Mouse (Mus musculus) spleen, embryonic (tissue): ENCODE measurements at regions not wholly inside any gene's neighbourhood (a gene's known extent, or its start where the extent isn't known, plus 50 kb on each side); places are given as distances from the start of the nearest gene placed in this dataset.

Source experiments
- CTCF ChIA-PET: fragments of 350-600 bp; sonication (Branson Sonifier 250); formaldehyde crosslinking; loops from one replicate; lab custom pipeline; 2022; lab: Charles Lee

DNA sequence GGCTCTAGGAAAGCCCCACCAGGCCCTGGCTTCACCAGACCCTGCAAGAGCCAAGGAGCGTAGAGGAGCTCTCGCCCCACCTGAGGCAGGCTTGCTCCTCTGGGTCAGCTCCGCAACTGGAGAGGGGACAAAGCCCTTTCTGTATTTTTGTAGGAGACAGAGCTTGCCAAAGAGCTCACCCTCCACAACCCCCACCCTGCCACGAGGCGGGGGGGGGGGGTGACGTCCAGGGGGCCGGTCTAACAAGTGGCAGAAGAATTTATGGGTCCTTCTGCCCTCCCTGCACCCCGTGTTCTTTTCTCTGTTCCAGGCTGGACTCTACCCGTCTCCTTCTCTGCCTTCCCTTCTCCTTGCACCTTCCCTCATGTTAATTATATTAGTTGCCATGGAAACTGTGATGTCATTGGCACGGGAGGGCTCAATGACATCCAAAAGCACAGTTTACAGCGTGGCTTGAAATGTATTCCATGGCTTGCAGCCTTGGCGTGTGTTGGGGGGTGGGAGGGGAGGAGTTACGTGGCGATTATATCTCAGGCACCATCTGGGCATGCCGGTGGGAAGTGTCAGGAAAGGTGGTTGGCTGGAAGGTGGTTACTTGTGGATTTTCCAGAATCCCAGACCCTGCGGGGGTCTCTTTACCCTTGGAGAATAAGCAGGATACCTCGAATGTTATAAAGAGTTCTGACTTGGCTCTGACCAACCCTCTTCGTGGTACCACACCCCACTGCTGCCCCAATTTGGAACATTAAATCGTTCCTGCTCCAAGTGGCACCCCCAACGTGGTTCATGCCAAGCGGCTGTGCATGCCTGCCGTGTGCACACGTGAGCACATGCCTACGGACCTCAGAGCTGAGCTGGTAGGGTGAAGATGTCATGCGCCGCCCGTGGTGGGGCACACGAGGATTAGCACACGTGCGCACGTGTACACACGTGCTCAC, 138.3 kb upstream of the Med13l start:
- CTCF ChIA-PET: interaction anchor here (0.7 kb wide), 1 partner anchor 244 kb away, joined by 5 read pairs; no protein-coding TSS in a partner anchor

DNA sequence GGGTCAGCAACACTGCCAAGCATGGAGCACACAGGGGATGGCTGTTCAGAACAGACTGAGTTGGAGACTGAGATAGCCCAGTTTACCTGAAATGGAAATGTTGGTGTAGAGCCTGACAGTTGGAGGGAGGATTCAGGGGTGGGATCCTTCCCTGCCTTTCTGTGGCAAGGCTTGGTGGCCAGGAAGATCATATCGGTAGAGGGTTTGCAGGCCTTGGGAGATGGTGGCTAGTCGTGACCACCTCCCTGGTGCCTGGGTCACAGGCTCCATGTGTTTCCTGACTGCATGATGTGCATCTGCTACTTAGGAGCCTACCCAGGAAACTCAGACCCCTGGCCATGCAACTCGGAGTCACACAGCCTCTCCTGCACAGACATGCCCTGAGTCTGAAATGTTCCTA, 136.3 kb upstream of the Med13l start:
- CTCF ChIA-PET: interaction anchor here (0.7 kb wide), 1 partner anchor 1107 kb away, joined by 3 read pairs; no protein-coding TSS in a partner anchor

DNA sequence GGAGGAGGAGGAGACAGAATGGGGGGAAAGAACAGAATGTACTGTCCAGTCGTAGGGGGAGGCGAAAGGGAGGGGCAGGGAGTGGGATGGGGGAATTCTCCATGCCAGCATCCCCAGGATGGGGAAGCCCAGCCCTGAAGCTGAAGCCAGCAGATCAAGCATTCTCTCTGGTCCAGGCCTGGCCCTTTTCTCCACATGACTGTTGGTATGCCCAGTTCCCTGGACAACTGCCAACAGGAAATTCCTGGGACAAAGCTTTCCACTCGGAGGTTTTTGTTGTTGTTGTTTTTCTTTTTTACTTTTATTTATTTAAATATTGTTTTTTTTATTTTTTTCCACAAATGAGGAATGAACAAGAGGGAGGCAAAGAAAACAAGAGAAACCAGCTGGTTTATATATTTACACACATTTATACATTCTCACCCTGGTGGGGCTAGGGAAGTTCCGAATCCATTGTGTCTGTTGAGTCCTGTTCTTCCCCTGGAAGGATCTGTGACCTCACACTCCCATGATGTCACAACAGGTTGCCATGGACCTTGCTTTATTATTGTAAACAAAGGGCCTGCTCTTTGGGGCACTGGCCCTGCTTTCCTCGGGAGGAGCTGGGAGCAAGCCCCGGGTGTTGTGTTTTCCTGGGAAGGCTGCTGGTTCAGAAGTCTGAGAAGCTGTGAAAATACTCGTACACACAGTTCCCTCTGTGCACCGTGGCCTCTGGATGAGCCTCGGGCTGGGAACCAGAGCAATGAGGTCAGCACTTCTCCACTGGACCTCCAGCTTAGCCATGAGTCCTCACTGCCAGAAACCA, 135.5 kb upstream of the Med13l start:
- CTCF ChIA-PET: interaction anchor here (0.5 to 0.7 kb wide), 2 partner anchors 37 to 1106 kb away, joined by 3 read pairs; no protein-coding TSS in a partner anchor

DNA sequence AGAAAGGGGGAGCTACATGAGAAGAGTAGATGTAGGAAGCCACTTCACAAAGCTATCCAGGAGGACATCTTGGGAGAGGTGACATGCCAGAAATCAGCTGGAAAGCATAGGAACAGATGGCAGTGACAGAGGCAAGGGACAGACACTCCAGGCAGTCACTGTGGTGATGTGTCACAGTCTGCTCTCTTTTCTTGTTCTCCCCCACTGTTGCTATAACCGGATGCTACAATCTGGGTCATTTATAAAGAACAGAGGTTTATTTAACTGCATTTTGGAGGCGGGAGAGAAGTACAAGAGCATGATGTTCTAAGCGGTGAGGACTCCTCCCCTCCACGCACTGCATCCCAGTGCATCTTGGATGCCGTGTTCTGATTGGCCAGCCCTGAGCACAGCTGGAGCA, 133.8 kb upstream of the Med13l start:
- CTCF ChIA-PET: no interaction called here

DNA sequence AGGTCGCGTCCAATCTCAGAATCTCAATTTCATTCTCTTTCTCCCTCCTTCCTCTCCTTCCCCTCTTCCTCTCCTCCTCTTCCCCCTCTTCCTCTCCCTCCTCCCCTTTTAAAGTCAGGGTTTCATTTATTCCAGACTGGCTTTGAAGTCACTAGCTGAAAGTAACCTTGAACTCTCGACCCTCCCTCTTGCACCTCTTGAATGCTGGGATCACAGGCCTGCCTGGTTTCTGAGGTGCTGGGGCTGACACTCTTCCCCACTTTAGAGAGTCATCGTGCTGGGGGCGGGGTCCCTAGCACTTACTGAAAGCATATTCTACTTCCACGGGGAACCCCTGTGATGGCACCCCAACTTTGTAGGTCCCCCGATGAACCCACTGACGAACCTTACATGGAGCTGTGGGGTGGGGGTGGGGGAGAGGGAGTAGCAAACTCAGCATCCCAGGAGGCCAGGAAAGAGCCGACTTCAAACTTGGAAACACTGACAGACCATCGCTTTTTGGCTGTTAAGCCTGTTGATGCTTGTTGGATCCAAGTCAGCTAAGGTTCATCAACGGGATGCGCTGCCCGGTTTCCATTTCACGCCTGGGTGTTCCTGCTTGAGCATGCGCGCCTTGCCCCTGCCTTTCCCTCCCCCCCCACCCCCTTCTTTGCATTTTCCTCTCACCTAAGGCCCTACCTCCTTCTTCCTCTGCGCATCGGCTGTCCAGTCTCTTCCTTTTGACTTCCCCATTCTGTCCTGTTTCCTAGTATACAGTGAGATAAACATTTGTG, 132.0 kb upstream of the Med13l start:
- CTCF ChIA-PET: no interaction called here

DNA sequence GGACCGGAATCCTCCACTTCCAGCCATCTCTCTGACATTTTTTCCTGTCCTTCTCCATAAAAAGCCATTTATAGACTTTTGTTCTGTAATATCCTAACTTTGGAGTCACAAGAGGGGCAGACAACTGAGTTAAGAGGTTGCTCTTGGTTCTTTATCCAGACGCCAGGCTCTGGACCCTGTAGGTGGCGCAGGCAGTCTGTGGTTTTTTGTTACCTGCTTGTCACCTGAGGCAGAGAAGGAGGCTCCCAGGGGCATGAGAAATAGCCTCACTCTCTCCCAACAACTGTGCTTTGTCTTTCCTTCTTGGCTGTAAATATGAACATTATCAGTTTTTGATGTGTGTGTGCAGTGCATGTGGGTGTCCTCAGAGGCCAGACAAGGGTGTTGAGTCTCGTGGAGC, 126.9 kb upstream of the Med13l start:
- CTCF ChIA-PET: interaction anchor here (0.7 kb wide), 1 partner anchor 144 kb away, joined by 3 read pairs; no protein-coding TSS in a partner anchor

DNA sequence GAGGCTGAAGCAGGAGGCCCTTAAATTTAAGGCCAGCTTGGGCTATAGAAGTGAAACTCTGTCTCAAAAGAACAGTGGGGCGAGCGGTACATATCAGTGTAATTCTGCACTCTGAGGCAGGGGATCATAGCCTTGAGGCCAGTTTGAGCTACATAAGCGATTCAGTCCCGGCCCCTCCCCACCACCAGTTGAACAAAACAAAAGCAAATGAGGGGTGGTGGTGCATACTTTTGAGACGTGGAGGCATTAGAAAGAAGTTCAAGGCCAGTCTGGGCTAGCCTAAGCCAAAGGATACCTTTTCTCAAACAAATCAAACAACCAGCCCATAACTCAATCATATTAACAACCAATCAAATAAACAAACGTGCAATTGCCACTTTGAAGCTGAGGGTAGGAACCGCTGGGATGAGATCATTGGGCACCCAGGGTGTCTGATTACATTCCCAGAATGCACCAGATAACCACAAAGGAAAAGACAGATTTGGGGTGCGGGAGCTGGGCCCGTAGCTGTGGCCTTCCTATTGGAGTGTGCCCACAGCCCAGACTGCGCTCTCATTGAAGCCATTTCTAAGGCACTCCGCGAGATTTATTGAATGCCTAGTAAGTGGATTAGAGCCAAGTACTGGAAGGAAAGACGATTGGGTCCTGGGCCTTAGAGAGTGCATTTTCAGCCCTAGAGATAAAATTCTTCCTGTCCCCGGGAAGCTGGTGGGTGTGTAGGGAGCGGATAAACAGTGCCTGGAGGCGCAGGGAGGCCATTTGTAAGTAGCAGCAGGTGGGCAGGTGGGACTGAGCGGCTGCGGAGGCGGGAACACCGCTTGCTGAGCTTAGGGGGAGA, 125.5 kb upstream of the Med13l start:
- CTCF ChIA-PET: interaction anchor here (0.5 to 0.8 kb wide), 2 partner anchors 31 to 166 kb away, joined by 4 to 6 read pairs; no protein-coding TSS in a partner anchor

DNA sequence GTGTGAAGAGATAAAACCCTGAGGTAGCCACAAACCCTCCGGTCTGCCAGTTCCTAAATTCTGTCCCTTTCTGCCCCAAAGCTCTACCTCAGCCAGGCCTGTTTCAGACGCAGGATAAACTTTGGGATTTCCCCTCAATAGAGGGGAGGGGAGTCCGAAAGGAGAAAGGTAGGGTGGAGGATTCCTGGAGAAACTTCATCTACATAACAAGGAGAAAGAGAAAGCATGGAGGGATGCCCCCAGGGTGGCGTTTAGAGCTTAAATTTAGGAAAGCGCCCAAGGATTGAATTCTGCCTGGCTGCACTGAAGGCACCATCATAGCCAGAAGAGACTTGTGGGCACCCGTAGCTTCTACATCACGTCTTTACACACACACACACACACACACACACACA, 124.9 kb upstream of the Med13l start:
- CTCF ChIA-PET: interaction anchor here (0.5 to 0.8 kb wide), 2 partner anchors 30 to 167 kb away, joined by 4 to 6 read pairs; no protein-coding TSS in a partner anchor

DNA sequence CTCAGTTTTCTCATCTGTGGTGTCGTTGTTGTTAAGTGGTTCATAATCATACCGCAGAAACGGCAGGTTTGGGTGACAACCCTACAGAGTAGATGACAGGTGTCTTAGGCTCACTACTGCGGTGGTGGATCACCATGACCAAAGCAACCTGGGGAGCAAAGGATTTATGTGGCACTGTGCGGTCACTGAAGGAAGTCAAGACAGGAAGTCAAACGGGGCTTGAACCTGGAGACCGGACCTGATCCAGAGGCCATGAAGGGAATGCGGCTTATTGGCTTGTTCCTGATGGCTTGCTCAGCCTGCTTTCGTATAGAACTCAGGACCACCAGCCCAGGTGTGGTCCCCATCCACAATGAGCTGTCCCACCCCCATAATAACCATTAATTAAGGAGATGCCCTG, 124.4 kb upstream of the Med13l start:
- CTCF ChIA-PET: no interaction called here

DNA sequence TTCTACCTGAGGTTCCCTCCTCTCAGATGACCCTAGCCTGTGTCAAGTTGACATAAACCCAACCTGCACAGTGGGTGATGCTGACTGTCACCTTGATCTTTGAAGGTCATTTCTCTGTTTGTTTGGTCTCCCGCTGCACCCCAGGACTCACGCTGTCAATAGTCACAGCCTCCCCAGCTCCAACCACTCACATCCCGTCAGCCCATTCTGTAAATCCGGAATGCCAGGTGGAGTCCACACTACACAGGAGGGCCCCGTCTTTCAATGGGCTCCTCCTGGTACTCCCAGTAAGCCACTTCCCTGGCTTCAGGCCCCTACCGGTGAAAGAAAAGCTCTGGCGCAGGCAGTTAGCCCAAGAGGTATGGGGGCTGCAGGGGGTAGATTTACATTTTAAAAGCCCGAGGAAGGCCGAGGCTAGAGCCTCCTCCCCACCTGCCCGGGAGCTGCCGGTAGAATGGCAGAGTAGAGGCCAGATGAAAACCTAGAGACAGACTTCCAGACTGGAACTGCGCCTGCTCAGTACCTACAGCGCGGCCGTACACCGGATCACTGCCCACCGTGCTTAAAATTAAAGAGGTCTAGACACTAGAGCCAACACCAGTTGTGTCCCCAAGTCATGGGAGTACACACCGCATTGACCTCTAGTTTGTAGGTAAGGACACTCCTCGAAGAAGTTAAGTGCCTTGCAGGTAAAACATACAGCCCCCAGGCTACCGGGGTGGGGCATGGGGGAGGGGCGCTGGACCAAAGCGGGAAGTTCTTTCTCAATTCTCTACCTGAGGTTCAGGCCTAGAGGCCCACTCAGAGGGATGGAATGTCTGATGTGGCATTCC, 123.8 kb upstream of the Med13l start:
- CTCF ChIA-PET: no interaction called here

DNA sequence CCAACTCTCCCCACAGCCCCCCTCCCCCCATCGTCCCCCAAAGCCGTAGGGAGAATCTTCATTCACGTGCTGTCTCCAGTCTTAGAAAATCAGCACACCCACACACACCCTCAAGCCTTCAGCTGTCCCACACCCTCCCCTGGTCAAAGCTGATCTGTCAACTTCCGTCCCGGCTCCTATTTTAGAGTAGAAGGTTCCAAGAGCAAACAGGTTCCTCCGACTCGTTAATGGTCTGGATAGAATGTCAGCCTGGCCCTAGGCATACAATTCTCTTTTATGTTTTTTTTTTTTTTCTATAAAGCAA, 123.2 kb upstream of the Med13l start:
- CTCF ChIA-PET: no interaction called here

DNA sequence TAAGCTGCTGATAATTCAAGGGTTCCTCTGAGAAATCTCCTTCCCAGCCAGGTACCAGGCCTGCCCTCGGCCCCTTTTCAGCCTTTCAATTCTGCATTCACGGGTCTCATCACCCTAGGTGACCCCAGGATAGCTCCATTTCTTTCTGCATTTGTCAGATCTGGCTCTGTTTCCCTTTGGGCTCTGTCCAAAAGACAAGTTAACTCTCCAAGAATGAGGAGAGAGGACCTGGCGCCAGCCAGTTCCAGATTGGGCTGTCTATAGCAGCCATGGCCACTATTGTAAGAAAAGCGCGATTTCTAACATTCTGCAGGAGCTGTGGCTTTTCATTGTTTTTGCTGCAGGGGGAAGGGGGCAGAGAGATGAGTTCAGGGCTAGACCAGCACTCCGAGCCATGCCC, 122.5 kb upstream of the Med13l start:
- CTCF ChIA-PET: no interaction called here

DNA sequence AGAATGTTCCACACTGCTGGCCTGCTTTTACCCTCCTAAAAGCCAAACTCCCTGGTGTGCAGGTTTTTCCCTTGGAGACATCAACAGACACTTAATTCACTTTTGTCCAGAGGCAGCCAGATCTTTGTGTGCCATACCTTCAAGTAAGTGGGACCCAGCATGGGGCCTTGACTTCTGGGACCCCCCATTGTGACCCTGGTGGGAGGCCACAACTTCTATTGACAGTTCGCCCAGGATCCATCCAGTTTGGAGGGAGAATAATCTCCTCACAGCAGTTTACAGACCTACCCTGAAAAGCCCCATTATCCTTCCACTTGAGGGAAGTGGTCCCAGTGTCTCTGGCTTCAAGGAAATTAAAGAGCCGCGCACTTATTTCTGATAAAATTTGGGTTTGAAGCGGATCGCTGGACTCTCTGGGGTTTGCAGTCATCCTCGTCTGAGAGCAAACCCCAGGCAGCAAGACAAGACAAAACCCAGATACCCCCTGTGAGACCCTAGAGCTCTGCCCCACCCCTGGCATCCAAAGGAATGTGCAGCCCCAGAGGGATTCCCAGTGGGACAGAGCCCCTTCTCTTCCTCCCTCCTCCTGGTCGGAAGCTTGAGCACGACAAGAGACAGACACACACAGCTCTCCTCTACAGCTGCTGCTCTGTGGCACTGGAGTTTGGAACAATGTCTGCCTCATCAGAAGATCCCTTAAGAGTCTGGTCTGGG, 115.8 kb upstream of the Med13l start:
- CTCF ChIA-PET: interaction anchor here (0.7 kb wide), 1 partner anchor 118 kb away, joined by 4 read pairs; no protein-coding TSS in a partner anchor

DNA sequence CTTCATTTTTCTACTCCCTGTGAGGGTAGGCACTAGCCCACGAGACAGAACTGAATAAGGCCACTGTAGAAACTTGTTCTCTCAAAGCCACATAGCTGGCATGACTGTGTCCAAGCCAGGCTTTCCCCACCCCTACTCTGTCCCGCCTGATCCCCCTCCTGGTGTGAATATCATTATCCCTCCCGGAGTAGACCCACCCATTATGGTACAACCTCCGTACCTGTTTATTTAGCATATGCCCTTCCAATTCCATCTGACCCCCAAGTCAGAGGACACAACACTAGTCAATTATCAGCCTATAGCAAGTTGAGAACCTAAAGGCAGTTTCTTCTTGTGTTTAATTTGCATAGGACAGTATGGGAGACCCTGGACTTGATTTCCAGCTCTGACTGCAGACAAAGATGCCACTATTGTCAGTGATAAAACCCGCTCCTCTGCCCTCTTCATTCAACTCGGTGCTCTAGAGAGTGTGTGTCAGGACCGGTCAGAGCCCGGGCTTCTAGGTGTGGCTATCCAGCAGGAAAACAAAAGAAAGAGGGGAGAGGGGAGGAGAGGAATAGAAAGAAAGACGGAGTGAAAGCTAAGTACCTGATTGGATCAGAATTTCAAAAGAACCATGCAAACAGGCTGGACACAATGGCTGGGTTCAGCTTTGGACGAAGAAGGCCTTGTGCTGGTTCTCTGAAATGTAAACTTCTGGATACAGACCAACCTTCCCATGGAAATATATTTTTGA, 115.1 kb upstream of the Med13l start:
- CTCF ChIA-PET: no interaction called here

DNA sequence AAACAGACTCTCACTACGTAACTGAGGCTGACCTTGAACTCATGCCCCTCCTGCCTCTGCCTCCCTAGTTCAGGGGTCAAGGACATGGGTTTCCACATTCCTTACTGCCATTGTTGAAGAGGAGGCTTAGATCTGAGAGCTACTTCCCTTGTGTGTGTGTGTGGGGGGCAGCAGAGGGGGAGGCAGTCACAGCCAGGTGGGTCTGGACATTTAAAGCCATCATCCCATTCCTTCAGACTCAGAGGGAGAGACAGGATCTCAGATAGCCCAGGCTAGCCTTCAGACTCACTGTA, 114.5 kb upstream of the Med13l start:
- CTCF ChIA-PET: no interaction called here

DNA sequence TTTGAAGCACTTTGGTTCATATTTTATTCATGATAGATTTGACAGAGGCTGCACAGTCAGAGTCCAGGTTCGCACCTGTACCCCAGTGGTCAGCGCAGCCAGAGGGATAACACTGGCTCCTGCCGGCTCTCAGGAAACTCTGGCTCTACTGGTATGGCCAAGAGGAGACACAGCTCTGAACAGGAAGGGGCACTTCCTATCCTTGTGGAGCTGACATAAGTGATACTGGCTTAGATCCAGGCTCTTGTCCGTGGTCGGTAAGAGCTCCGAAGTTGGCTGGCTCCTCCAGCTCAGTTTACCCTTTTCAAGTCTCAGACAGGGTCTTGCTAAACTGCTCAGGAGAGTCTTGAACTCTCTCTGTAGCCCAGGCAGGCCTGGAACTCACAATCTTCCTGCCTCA, 113.6 kb upstream of the Med13l start:
- CTCF ChIA-PET: interaction anchor here (0.6 kb wide), 1 partner anchor 1038 kb away, joined by 4 read pairs; no protein-coding TSS in a partner anchor

DNA sequence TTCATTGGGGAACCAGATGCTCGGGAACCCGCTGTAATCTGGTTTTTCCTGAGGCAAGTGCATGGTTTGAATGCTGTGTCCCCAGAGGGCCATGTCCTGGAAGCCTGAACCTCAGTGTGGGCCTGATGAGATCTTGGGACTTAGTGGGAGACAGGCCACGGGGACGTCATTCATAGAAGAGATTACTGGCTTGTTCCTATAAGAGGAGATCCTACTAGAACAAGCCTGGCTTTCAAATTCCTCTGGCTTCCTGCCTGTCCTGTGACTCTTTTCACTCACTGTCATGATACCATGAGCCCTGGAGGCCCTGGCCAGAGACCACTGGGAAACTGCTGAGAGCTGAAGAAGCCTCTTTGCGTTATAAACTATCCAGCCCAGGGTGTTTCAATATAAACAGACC, 113.1 kb upstream of the Med13l start:
- CTCF ChIA-PET: no interaction called here

DNA sequence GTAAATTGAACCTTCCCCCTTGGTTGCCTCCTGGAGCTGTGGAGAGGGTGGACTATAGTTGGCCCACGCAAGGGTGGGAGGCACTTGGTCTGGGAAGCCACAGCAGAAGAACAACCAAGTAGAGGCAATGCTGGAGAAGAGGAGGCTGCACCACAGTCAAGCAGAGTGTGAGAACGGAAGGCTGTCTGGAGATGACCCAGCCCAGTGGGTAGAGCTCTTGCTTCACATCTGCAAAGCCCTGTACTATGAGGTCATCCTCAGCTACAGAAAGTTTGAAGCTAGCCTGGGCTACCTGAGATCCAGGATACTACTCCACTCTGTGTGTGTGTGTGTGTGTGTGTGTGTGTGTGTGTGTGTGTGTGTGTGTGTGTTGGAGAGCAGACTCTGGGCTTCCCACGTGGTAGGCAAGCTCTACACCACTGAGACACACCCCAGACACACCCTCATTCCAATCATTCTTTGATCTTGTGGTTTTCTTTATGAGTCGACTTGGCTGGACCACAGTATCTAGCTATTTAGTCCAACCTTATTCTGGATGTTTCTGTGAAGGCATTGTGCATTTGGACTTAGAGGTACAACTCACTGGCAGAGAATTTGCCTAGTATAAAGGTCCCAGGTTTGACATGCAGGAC, 111.5 kb upstream of the Med13l start:
- CTCF ChIA-PET: interaction anchor here (0.6 kb wide), 1 partner anchor 32 kb away, joined by 3 read pairs; no protein-coding TSS in a partner anchor
